In the genomic region with DNA sequence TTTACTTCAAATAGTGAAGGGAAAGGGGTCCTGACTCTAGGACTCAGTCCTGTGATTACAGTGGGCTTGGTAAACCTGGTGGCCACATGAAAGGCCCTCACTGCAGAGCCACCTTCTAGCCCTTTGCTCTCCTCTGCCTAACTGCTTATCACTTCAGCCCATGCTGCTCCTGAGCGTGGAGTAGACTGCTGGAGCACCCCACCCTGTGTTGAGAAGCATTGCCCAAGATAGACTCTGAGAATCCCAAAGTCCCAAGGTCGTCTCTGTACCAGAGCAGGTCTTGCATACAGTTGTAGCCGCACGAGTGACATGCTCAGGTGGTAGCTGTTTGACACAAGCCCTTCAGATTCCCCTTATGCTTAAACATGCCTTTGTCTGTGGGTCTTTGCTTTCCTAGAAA, we compare ENCODE assay signal across 9 mouse cellular contexts.
DNase-seq lines count a peak whose midpoint lies in the region; ATAC-seq and TF ChIP-seq lines count a peak whose summit lies in the region.
"Had no signal": no experiment of that assay in that cellular context is flagged by ENCODE, and none has a peak within 500 bp of the region (broad histone marks: within the 10 kb centered on the region; RNA-seq: fewer than 3 reads in every experiment).

No protein-coding gene starts in this region.

- H3K36me3 ChIP-seq in forebrain, embryonic 10.5 days (replicated peaks): no peaks in the 10 kb centered on the region
- H3K36me3 ChIP-seq in forebrain, embryonic 11.5 days (ENCODE audit: control insufficient read depth, insufficient read depth, low read length): no peaks in the 10 kb centered on the region
- H3K36me3 ChIP-seq in midbrain, embryonic 11.5 days (ENCODE audit: control insufficient read depth, insufficient read depth, low read length): no peaks in the 10 kb centered on the region
- H3K36me3 ChIP-seq in midbrain, embryonic 13.5 days: no peaks in the 10 kb centered on the region

- no peak for ATAC-seq in forebrain, embryonic 11.5 days (replicated peaks; ENCODE audit: low FRiP score)
- no peak for ATAC-seq in midbrain, embryonic 11.5 days (ENCODE audit: low FRiP score)
- ATAC-seq in midbrain, embryonic 13.5 days: no peak

- H3K4me3 ChIP-seq in forebrain, embryonic 10.5 days: peak overlapping the region; percentile 91
- H3K4me3 ChIP-seq in forebrain, embryonic 11.5 days (ENCODE audit: low read depth, low read length): no peak overlapping the region
- no peak overlapping the region for H3K4me3 ChIP-seq in midbrain, embryonic 11.5 days (ENCODE audit: low read depth, low read length)
- H3K4me3 ChIP-seq in midbrain, embryonic 13.5 days (replicated peaks): no peak overlapping the region
- H3K4me3 ChIP-seq in gastrocnemius, adult 2 months: no peak overlapping the region

- DNase-seq in forebrain, embryonic 10.5 days (ENCODE audit: extremely low spot score, low spot score): no peak
- no peak for DNase-seq in forebrain, embryonic 11.5 days (ENCODE audit: low spot score)
- peak; percentile 83 for DNase-seq in midbrain, embryonic 11.5 days (ENCODE audit: low spot score, missing footprints)
- DNase-seq in kidney, postnatal 14 days: peak; percentile 37
- peak; percentile 56 to 70 for DNase-seq in spleen, postnatal 36 days (ENCODE audit: low spot score in 2 of 2)
- no peak for DNase-seq in urinary bladder, postnatal 4 days (ENCODE audit: low spot score in 2 of 2)
- DNase-seq in gastrocnemius, adult 2 months: no peak
- DNase-seq: adrenal gland, adult 2 months had no signal

- intact Hi-C loops in gastrocnemius, adult 2 months (cut with DNase I): loop anchor here (1.0 to 10.0 kb wide), 3 partner anchors 159 to 219 kb away; no protein-coding TSS in a partner anchor

- no peaks in the 10 kb centered on the region for H3K9me3 ChIP-seq in forebrain, embryonic 10.5 days
- no peaks in the 10 kb centered on the region for H3K9me3 ChIP-seq in forebrain, embryonic 11.5 days (ENCODE audit: control insufficient read depth, low read length)
- no peaks in the 10 kb centered on the region for H3K9me3 ChIP-seq in midbrain, embryonic 11.5 days (ENCODE audit: control insufficient read depth, low read length)
- H3K9me3 ChIP-seq in midbrain, embryonic 13.5 days: no peaks in the 10 kb centered on the region

- TF ChIP-seq CTCF in gastrocnemius, adult 2 months (IDR thresholded peaks at IDR 0.05): no peak

- peak overlapping the region; percentile 81 for H3K27ac ChIP-seq in forebrain, embryonic 10.5 days
- no peak overlapping the region for H3K27ac ChIP-seq in forebrain, embryonic 11.5 days (ENCODE audit: low read depth, low read length)
- no peak overlapping the region for H3K27ac ChIP-seq in midbrain, embryonic 11.5 days (ENCODE audit: low read depth, low read length)
- H3K27ac ChIP-seq in midbrain, embryonic 13.5 days: no peak overlapping the region
- no peak overlapping the region for H3K27ac ChIP-seq in gastrocnemius, adult 2 months

- WGBS in forebrain, embryonic 10.5 days: 41% methylated on average over 4 of the region's 4 CpGs
- WGBS in forebrain, embryonic 11.5 days: 45% methylated on average over 4 of the region's 4 CpGs
- 55% methylated on average over 4 of the region's 4 CpGs for WGBS in midbrain, embryonic 11.5 days
- WGBS in midbrain, embryonic 13.5 days: 60% methylated on average over 4 of the region's 4 CpGs

- no peak overlapping the region for H3K9ac ChIP-seq in forebrain, embryonic 11.5 days (ENCODE audit: low read length)
- no peak overlapping the region for H3K9ac ChIP-seq in midbrain, embryonic 11.5 days (ENCODE audit: low read length)
- no peak overlapping the region for H3K9ac ChIP-seq in midbrain, embryonic 13.5 days (replicated peaks)

- H3K27me3 ChIP-seq in forebrain, embryonic 10.5 days (ENCODE audit: poor library complexity, severe bottlenecking): no peaks in the 10 kb centered on the region
- no peaks in the 10 kb centered on the region for H3K27me3 ChIP-seq in forebrain, embryonic 11.5 days (ENCODE audit: control insufficient read depth, insufficient read depth, low read length)
- H3K27me3 ChIP-seq in midbrain, embryonic 11.5 days (ENCODE audit: control insufficient read depth, insufficient read depth, low read length): no peaks in the 10 kb centered on the region
- H3K27me3 ChIP-seq in midbrain, embryonic 13.5 days: no peaks in the 10 kb centered on the region

- no peak overlapping the region for H3K4me2 ChIP-seq in forebrain, embryonic 11.5 days (ENCODE audit: low read depth, low read length, severe bottlenecking)
- H3K4me2 ChIP-seq in midbrain, embryonic 11.5 days: no peak overlapping the region
- no peak overlapping the region; the same call in 1 of the 2 replicates for H3K4me2 ChIP-seq in midbrain, embryonic 13.5 days (replicated peaks)

- peaks cover 79% of the 10 kb centered on the region for H3K4me1 ChIP-seq in forebrain, embryonic 10.5 days
- H3K4me1 ChIP-seq in forebrain, embryonic 11.5 days (replicated peaks; ENCODE audit: control insufficient read depth, insufficient read depth, low read length): peaks cover 28% of the 10 kb centered on the region
- peaks cover 50% of the 10 kb centered on the region for H3K4me1 ChIP-seq in midbrain, embryonic 11.5 days (ENCODE audit: control insufficient read depth, insufficient read depth, low read length)
- peaks cover 65% of the 10 kb centered on the region for H3K4me1 ChIP-seq in midbrain, embryonic 13.5 days (replicated peaks)

Comparison
In these comparisons a context has a peak if more than half of its experiments do, and no peak if none do; other contexts are left out.
1. DNase-seq: peak in midbrain, embryonic 11.5 days (single experiment), kidney, postnatal 14 days (single experiment) and spleen, postnatal 36 days (2 of 2); none in forebrain, embryonic 10.5 days (single experiment), forebrain, embryonic 11.5 days (single experiment), urinary bladder, postnatal 4 days (0 of 2) and gastrocnemius, adult 2 months (single experiment).